Mouse (Mus musculus) cerebellum, postnatal 4 days (tissue): ENCODE data around the gene Fyco1.

ENCODE experiments used
- DNase-seq, 2 experiments: peaks; one replicate each; pipeline ENCODE4 v3.0.0; 2022; ENCODE audit warnings: low spot score in 2 of 2, mixed read lengths in 1 of 2

Gene Fyco1

DNA sequence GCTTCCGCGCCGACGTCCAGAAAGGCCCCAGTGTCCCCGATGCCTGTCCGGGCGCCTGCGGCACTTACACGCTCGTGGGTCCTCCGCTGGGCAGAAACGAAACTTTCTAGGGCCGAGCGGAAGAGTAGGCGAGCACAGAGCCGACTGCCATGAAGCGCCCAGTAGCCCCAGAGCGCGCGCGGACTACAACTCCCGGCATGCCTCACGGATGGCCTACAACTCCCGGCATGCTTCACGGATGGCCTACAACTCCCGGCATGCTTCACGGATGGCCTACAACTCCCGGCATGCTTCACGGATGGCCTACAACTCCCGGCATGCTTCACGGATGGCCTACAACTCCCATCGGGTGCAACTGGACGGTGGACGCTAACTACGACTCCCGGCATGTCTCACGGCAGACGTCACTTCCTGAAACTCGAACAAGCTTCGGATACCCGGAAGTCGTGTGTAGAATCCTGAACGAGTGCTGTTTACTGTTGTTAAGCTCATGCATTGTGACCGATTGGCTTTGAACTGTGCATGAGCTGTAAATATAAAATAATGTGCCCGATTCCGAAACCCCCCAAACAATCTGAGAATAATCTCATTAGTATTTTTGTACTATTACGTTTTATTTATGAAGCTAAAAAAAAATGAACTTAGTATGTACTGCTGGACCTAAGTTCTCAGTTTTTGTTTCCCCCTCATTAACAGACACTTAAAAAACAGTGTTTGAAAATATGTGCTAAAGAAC is at the start of gene Fyco1:
Fyco1 (minus strand) TSS at position 187 of the 736 bp plus-strand sequence.
- DNase-seq, result peak; percentile 75 to 91

DNA sequence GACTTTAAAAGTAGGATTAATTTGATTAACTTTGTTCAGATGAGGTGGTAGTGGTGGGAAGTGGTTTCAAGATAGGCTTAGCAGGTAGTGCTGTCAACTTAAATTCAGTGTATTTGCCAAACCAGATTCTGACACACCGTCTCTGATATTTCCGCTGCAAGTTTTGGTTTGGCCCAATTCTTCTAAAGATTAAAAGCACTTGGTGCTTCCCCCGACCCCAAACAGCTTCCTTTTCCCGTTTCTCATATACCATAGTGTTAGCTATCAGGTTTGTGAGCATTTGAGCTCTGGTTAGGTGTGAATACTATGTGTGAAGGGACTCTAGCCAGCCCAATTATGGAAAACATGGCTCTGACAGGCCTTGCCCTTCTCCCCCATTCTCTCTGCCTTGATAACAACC is 20.4 kb upstream of the Fyco1 start:
- DNase-seq, result no peak

DNA sequence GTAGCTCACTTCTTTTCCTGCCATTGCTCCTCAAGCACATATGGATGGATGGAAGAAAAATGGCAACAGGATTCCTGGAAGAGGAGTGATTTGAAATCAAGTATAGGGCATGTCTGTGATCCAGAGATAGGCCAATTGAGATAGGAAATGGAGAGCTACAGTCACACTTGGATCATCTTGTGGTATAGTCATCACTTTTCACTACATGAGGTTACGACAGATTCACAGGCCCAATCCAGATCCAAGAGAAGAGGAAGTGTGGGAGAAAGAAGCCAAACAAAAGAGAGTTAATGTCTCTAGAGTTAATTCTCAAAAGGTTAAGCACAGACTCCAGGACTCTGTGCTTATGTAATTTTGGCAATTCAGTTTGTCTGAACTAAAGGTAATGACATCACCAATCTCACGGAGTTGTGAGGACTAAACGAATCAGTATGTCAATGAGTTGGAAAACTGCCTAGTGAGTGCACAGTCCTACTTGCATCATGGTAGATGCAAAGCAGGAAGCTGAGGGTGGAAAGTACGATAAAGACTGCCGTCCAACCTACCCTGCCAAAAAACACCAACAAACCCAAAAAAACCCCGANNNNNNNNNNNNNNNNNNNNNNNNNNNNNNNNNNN is 17.6 kb upstream of the Fyco1 start:
- no peak for DNase-seq

DNA sequence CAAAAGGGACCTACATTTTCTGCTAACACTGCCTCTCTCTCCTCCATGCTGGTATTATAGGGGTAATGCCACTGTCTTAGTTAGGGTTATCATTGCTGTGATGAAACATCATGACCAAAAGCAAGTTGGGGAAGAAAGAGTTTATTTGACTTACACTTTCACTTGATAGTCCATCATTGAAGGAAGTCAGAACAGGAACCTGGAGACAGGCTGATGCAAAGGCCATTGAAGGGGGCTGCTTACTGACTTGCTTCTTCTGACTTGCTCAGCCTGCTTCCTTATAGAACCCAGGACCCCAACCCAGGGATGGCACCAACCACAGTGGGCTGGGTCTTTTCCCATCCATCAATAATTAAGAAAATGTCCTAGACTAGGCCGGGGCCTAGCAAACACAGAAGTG is 11.9 kb upstream of the Fyco1 start:
- no peak for DNase-seq

DNA sequence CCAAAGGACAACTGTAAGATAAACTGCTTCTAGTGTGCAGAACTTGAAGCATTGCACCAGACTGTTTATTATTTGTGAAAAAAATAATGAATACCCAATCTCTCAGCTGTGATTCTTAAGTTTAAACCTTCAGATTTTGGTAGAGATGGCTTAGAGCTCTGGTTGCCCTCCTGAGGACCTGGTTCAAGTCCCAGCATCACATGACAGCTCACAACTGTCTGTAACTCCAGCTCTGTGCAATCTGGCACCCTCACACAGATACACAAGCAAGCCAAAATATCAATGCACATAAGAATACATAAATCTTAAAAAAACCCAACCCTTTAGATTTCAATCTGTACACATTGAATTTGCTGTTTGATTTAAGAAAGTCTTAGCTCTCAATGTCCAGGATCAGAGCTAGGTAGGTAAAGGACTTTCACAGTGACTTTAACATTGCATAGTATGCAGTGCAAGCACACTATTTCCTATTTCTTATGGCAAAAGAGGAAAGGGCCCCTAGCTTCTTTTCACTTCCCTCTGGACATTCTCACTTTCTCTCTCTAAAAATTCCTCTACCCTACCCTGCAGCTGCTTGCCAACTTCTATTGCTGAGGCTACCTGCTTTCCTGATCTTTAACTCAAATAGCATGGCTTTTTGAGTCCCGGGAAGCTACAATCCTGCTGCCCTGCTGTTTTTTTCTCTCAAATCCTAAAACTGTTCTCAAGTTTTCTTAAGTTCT is 11.4 kb upstream of the Fyco1 start:
- DNase-seq, result no peak

DNA sequence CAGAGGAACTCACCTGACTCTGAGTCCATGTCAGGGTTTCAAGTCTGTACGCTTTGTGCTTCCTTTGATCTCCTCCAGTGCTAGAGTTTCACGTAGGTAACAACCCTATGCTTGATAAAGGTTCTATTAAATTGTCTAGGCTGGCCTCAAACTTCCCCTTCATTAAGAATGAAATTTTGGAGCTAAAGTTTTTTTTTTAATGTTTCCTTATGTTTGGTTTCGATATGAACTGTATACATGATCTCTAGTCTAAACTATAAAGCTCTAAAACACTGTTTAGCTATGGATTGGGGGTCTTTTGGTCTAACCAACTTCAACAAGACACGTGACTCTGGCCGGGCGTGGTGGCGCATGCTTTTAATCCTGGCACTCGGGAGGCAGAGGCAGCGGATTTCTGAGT is 10.2 kb upstream of the Fyco1 start, which contains the start of gene Xcr1:
Xcr1 (minus strand) TSS at position 101 of the 400 bp plus-strand sequence.
- DNase-seq, result no peak

DNA sequence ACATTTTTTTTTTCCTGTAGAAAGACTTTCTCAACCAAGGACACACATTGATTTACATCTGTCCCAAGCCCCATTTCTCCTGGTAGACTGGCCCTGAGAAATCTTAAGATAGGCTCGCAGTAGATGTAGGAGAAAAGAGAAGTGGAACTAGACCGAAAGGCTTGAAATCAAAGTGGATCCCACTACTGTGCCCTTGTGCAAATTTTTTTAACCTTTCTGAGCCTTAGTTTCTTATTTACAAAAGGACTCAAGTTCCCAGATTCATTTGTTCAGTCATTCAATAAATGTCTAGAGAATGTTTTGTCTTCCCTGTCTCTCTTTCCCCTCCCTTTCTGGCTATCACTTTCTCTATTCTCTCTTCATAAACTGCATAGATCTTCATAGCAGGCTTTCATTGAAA is 5.1 kb upstream of the Fyco1 start:
- no peak for DNase-seq

DNA sequence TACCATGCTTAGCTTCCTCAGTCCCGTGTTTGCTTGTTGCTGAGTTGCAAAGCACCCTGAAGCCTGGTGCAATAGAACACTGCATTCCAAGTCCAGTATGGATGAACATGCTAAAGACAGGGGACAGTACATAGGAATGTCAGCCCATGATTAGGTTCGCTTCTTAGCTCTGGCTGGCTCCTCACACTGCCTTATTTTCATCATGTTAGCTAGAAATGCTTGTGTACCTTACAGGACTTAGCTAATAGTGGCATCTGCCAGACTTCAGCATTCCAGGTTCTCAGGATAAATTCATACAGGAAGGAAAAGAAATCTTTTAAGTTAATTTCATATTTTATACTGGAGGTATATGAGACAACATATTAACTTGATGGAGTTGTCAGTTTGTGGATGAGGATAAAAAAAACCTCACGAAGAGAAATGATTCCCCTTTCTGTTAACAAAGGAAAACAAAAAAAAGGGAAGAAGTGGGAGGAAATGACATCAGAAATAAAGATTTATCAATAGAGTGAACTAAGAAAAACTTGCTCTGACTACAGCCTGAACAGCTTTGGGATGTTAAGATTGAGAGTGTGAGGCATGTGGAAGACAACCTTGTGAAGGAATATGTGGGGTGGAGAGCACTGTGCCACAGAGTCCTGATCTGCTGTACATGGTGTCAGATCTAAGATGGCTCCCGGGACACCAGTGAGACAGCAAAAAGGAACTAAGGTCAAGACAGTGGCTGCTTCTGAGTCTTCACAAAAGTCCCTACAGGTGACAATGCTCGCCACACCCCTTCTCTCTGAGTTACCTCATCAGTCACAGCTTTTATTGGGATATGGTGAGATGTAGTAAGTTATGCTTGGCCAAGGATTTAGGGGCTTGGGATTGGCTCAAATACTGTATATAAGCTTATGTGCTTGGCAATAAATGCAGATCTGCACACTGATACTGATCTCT is 1.0 kb upstream of the Fyco1 start:
- no peak for DNase-seq

DNA sequence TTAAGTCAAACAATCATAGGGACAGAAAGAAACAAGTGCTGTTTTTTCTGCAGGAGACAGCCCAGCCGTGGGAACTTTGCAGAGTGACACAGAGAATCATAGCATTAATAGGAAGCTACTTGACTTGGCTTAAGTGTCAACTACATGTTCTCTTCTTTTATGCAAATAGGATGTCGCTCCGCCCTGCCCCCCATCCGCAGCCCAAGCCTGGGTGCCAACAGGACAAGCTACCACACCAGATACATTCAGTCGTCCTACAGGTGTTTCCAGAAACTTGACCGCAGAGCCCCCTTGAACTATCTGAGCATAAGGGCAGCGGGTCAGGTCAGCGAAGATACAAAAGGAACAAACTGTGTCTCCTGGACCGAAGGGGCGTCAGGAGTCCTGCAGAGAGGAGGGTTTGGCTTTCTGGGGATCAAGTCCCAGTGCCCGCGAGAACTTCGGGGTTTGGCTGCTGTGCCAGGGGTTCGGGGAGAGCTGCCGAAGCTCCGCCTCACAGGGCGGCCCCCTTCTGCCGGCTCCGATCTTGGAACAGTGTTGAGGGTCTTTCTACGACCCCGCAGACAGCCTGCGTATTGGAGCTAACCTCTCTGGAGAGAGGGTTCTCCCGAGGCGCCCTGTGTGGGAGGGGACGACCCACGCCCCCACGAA is 512 bp downstream of the Fyco1 start:
- DNase-seq, result peak in 1 of 2 experiments; percentile 20

DNA sequence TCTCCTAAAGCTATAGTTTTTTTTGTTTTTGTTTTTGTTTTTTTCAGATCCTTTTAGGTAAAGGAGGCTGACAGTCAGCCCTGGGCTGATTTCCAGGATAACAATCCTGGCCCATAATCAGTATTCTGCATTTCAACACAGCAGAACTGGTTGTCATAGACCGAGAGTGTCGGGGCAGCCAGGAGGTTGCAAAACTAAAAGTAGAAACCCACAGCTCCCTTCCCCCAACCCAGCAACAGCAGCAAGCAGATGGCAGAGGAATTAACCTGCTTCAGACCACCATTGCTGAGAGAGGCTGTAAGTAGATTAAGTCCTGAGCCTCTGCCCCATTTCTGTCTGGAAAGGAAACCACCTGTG is 1.0 kb downstream of the Fyco1 start:
- DNase-seq, result no peak

DNA sequence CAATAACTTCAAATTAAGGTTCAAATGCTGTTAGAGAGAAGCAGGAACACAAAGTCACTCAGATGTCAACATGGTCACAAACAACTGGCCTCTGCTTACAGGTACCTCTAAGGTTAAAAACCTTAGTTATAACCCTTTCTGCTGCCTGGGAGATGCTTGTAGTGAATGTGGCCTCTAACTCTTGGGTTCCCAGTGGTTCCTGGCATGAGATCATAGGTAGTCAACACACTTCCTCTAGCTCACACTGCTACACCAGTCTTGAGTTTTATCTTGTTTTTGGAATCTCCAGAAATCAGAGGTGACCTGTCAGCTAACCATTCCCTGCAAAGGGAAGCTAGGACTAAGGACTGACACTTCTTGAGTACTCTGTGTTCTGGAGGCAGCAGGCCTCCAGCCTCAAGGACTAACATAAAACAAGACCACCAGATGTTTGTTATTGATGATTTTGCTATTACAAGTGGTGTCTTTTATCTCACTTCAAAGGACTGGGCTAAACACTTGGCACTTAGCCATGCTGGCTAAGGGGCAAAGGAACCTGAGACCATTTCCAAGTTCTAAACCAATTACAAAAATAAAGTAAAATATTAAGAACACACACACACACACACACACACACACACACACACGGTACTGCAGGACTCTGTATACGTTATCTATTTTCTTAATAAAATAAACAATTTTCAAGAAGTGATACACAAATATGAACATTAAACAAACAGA is 1.6 kb downstream of the Fyco1 start:
- no peak for DNase-seq

DNA sequence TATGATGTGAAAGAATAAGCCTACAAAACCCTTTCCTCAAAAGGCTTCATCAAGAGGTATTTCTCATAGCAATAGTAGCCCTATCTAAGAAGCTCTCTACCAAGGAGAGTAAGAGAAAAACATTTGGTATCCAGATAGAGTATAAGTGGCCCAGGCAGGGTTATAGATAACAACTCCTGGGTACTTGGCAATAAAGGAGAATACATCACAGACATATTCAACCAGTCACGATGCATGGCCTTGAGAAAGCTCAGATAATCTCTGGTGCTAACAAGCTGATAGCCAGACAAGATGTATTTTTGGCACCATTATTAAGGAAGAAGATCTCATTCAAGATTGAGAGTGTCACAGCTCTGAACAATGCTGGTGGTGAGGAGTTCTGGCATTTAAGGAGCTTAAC is 5.2 kb downstream of the Fyco1 start:
- no peak for DNase-seq

DNA sequence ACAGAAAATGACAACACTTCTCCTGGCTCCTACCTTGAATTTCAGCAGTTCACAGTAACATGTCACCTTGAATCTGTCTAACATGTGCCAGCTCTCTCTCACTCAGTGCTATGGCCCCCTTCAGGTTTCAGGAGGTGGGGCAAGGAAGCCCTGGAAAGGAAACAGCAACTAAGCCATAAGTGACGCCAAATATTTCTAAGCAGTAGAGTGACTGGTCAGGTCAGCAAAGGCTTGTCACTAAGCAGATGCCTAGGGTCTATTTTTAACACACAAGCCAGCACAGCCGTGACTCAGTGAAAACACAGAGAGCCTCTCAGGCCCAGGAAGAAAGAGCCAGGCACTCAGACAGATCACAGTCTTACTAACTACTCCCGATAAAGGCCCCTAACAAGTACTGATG is 6.6 kb downstream of the Fyco1 start:
- no peak for DNase-seq

DNA sequence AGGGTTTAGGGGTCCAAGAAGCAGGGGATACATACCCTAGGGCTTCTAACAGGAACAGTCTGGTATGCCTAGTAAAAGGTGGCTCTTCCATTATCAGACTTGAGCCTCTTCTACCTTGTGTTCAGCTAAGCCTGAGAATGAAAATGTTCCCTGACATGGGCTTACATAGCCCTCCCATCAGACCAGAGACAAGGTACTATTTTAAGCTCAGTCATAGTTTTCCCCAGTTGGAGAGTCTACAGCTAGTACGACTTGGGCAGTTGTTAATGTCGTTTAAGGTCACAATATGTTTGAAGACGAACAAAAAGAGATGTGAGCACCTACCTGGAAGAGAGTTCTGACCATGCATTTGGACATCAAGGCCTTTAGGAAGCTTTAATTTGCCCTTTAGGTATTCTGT is 7.2 kb downstream of the Fyco1 start:
- DNase-seq, result no peak

DNA sequence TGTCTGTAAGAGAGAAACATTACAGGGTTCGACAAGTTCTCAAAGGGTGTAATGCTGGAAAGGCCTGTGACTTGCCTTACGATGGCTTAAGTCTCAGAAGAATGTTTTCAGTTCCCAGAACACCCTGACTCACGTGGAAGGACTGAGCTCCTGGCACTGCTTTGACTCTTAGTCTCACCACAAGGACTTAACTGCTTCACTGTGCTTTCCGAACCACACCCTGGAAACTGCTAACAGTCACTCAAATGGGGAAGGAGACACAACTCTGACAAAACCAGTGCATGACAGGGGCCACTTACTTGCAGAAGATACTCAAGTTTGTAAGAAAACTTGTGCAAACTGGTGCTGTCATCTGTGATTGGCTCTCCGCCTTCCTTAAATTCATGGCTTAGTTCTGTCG is 11.5 kb downstream of the Fyco1 start:
- DNase-seq, result no peak

DNA sequence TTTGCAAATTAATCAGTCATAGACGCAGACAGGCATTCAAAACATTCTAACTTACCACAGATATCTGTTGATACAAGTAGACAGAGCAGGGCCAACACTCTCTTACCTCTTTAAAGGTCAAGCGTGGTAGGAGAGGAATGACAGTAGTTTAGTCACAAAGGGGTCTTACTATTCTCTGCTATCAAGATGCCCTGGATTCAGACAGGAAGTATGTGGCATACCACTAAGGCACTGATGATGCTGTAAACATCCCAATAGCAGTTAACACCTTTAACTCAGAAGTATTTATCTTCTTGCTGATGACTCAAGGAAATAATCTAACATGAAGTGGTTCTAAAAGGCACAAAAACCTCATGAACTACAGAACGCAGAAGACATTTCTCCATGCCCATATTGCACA is 15.8 kb downstream of the Fyco1 start:
- no peak for DNase-seq

DNA sequence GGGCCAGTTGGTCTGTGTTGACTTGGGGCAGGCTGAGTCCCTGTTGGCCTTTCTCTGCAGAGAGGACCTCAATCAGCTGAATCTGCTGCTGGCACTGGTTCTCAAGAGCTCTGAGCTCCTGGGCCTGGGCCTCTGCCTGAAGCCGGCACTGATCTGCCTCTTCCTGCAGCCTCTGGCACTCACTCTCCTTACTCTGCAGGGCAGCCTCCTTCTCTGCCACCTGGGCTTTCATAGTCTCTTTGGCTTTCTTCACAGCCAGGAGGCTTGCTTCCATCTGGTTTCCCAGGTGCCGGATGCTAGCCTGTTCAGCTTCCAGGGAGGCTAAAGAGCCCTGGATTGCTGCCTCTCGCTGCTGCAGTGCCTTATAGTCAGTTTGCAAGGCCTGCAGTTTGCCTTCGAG is 22.8 kb downstream of the Fyco1 start:
- DNase-seq, result no peak

DNA sequence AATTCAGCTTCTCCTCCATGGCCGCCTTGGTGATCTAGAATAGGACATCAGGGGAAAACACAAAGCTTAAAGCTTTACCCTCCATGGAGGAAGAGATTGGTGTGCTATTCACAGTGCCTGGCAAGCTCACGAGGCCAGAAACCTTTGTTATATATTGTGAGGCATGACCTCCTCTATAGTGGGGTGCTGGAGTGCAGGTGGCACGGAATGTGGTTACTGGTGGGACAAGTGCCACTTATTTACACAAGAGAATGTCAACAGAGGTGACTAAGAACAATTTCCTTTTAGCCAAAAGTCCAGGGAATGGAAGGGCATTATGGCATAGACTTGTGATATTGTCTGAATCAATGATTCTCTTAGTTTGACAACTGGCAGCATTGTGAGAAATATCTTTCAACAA is 25.1 kb downstream of the Fyco1 start:
- no peak for DNase-seq

DNA sequence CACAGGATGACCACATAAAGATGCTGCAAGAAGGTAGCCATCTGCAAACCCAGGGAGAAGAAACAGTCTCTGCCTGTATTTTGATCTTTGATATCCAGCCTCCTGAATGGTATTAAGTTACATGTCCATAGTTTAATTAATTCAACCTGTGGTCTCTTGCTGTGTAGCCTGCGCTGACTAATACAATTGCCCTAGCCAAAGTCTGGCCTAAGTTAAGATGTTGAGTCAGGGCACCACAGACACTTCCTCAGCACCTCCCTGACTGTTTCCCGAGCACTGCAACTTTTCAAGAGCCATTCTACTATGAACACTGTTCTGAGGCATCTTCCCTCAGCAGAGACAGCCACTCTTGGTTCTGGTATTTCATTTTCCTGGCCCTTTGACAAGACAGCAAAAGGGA is 33.1 kb downstream of the Fyco1 start:
- no peak for DNase-seq

DNA sequence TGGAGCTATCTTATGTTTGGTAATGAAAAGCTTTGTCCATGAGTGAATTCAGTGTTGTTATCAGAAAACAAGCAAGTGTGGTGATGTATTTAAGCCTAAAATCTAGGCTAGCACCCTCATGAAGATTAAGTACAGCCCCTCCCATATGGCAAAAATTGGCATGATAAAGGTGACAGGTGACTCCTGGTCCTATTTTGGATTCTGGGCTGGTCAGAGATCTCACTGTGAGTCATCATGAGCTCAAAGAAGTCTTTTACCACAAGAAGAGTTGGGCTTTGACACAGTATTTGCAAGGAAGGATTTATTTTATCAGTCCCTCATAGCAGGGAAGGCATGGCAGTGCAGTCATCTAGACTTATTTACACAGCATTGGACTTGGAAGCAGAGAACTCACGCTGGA is 35.7 kb downstream of the Fyco1 start:
- no peak for DNase-seq

DNA sequence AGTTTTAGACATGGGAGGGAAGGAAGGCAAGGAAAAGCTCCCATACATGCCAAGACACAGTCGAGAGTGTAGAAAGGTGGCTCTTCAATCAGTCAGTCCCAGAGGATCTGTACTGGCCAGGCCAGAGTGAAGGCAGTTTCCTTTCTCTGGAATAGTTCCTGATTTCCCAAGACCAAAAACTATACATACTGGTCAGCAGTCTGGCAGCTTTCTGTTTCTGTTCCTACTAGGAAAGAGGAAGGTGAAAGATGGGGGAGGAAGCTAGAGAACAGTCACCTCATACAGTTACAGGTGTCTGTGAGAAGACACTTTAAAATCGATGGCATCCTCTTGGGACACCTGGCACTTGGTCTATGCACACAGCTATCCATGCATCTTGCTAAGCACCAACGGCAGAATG is 36.3 kb downstream of the Fyco1 start:
- no peak for DNase-seq
